Mouse (Mus musculus) right cerebral cortex, adult 18-20 months (tissue): ENCODE measurements around the gene Ranbp3.
A peak's percentile ranks its signal among the peaks of the same experiment; 100 is the strongest.

Source experiments
- DNase-seq: peaks from one replicate; pipeline ENCODE4 v3.0.0; 2022; ENCODE audit warnings: mixed read lengths

The Ranbp3 gene

GRCm38 (mm10) chr17:56728117-56728516 is 55.0 kb downstream of the Ranbp3 start:
- DNase-seq: no peak

GRCm38 (mm10) chr17:56729151-56729550 is 56.1 kb downstream of the Ranbp3 start:
- no peak for DNase-seq

DNA sequence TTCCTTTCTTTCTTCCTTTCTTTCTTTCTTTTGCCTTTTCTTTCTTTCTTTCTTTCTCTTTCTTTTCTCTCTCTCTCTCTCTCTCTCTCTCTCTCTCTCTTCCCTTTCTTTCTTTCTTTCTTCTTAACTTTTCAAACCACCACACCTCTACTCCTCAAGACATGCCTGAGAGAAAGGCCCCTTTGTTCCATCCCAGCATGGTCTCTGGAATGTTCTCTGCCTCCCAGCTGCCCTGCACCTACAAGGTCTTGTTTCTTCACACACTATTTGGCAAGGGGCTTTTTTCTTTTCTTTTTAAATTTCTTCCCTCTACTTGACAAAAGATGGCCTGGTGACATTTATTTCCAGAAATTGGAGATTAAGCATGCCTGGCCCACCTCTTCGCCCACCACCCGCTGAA is 56.6 kb downstream of the Ranbp3 start:
- no peak for DNase-seq

GRCm38 (mm10) chr17:56736534-56736933 is 63.4 kb downstream of the Ranbp3 start:
- no peak for DNase-seq

GRCm38 (mm10) chr17:56738221-56738620 is 65.1 kb downstream of the Ranbp3 start:
- DNase-seq: no peak

- no peak for DNase-seq
These were observed 67.2 kb downstream of the Ranbp3 start for GRCm38 (mm10) chr17:56740118-56740787.

GRCm38 (mm10) chr17:56740788-56741160 is 67.7 kb downstream of the Ranbp3 start:
- DNase-seq: no peak

- no peak for DNase-seq
These were observed 71.1 kb downstream of the Ranbp3 start for GRCm38 (mm10) chr17:56744173-56744572.

DNA sequence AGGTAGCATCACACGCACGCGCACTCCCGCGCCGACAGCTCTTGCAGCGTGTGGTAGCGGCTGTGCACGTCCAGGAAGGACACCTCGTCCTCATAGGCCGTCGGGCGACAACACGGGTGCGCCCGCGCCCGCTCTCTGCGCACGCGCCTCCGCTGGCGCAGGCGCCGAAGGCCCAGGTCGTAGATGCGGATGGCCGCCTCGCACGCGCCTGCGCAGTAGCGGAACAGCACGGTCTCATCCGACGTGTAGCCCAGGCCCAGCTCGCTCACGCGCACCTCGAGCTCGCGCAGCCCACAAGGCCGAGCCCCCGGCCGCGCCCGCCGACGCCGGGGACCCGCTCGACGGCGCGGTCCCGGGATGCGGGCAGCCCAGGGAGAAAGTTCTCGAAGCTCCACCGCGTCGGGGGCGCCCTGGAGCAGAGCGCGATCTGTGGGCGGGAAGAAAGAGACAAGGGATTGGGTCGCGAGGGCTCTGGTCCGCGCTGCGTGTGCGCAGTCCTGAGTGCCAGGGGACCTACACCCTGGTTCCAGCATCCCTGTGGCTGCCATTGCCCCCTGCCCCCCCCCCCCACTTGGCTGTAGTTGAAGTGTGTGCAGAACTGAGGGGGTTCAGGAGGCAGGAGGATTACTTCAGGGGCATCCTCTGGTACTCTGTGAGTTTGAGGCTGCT is 78.4 kb downstream of the Ranbp3 start:
- peak; percentile 26 for DNase-seq

- DNase-seq: no peak
These were observed 80.4 kb downstream of the Ranbp3 start for GRCm38 (mm10) chr17:56753452-56753851.

DNA sequence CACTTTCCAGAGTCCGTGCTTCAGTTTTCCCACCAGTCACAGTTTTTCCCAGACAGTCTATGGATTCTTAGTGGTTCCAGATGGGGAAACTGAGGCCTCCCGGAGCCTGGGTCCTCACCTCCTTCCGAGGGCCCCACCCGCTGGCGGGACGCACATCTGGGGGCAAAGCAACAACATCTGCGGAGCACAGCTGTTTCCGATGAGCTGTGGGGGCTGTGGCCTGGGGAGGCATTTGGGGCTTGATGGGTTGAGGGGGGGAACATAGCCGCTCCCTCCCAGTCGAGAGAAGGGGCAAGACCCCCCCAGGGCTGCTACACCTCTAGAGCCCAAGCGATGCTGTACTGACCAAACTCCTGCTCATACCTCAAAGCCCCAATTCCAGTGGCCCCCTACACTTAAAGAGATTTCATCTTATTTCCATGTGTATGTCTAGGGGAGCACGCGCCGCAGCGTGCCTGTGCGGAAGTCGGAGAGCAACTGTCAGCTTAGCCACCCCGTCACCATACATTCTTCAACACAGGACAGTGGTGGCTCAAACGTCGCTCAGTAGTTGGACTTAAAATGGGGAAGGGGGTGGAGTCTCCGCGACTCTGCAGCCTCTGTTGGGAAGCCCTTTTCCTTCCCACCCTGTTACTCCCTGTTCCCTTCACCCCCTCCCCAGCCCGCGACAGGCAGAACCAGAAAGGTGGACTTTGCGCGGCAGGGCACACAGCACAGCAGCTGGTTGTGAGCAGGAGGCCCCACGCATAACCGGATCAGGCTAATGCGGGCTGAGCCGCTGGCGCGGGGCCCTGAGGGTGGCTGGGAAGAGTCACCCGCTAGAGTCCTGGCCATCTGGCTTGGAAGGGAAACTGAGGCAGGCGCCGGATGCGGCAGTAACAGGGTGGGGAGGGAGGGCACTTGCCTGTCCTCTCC is 81.4 kb downstream of the Ranbp3 start:
- DNase-seq: no peak

DNA sequence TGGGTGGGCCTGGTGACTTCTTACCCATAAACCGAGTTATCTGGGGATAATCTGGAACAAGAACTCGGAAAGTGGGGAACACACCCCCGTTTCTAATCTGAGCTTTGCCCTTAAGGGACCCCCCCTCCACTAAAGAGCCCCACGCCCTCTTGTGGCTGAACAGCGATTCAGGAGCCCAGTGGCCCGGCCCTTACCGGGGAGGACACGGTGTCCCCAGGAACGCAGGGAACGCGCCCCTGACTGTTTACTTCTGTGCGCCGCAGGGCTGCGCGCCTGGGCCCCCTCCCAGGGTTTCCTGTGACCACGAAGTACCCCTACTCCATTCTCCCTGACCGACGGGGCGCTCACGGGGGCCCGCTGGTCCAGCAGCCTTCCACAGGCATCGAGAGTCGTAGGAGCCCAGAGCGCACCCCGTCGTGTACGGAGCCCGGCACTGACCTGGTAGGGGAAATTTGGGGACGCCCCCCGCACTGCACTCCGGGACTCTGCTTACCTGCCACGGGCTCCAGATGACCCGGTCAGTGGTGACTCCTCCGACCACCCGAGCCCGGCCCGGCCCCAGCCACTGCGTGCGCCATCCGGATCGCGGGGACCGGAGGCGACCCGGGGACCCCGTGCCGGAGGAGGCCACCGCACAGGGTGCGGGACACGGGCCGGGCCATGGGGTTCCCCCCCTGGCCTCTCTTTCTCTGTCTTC is 83.8 kb downstream of the Ranbp3 start:
- no peak for DNase-seq

- DNase-seq: peak; percentile 67
These were observed 84.5 kb downstream of the Ranbp3 start, which contains the start of gene Nrtn for GRCm38 (mm10) chr17:56757416-56758123. Gene Nrtn, minus strand, starts transcription at chr17:56757530.

DNA sequence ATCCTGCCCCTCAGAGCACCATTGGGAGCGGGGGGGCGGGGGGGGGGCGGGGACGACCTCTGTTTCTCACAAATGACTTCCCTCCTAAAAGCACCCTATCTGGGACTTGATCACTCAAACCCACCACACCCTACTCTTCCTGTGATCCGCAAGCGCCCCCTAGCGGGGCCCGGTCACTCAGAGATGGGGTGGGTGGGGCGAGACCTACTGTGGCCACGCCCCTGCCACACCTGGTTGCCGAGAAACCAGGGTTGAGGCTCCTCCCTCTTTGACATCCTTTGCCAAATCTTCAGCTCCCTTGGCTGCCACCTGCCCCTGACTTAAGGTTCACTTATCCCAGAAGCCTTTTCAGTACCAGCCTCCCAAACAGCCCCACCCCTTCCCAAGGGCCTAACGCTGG is 85.0 kb downstream of the Ranbp3 start:
- DNase-seq: peak; percentile 56

GRCm38 (mm10) chr17:56759261-56759660 is 86.2 kb downstream of the Ranbp3 start:
- DNase-seq: no peak

DNA sequence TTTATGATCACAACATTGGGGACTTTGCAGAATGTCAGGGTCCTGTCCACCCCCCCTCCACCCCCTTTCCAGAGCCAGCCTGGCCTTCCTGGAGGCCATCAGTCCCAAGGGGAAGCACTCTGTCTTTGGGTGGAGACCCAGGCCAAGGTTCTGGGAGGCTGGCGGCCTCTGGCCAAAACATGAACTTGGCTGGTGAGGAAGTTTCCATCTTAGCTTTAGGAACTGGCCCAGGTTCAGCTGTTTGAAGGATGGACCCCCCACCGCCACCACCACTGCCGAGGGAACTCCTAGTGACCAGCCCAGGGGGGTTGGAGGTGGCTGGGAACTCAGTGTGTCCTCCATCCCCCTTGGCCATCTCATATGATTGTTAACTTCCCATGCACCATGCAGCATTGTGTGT is 88.0 kb downstream of the Ranbp3 start:
- DNase-seq: no peak
